Mouse (Mus musculus) left cerebral cortex, adult 2 months (tissue): ENCODE data around the gene Fut2. TPM values are rescaled to one million over a fixed set of nuclear protein-coding genes. Genes with fewer than 3 reads are reported as not detected.

Experiments
- DNase-seq, 2 experiments: peaks; one replicate each; pipeline ENCODE4 v3.0.0; 2021 to 2022; ENCODE audit warnings: low spot score in 2 of 2, mixed read lengths in 1 of 2; ENCODE audit errors: extremely low spot score in 1 of 2
- H3K27ac ChIP-seq: fragments of 200-600 bp; 2 replicates; pipeline ENCODE4 v1.8.1; 2022
- H3K4me3 ChIP-seq: fragments of 200-600 bp; 2 replicates; pipeline ENCODE4 v1.8.1; 2022
- CTCF ChIP-seq: fragments of 200-600 bp; IDR thresholded peaks from 2 replicates; pipeline ENCODE4 v1.8.1; 2022; ENCODE audit warnings: antibody characterized with exemption, mild to moderate bottlenecking, moderate library complexity
- intact Hi-C: fragments of 180-260 bp; cut with DNase I; formaldehyde crosslinking; loops from one replicate; pipeline ENCODE4 v1.15.1; 2025
- total RNA-seq, 2 experiments: library from RNA; stranded (reverse); gene quantifications; 2 replicates each; pipeline ENCODE4 v1.2.3; 2021

Fut2 gene
- total RNA-seq, 2 experiments from 2014 or later: 0.11 TPM; not detected in 1

DNA sequence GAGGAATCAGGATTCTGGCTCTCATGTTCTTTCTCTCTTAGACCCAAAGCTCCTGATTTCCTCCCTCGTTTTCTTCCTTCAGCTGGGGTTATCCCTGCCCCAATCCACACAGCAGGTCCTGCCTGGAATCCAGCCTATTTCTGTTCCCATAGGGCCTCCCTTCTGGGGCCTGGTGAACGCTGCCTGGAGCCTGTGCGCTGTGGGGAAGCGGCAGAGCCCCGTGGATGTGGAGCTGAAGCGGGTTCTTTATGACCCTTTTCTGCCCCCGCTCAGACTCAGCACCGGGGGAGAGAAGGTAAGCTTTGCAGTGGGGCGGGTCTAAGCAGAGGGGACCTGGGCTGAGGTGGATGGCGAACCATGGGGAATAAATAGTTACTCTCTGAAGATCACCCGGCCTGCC is 34.9 kb upstream of the Fut2 start:
- Histone ChIP-seq H3K4me3 (peak overlapping the region; percentile 66), H3K27ac (peak overlapping the region; percentile 98)
- peak in 1 of 2 experiments; percentile 36 for DNase-seq
- TF ChIP-seq CTCF: no peak
- intact Hi-C loops: no loop called here

DNA sequence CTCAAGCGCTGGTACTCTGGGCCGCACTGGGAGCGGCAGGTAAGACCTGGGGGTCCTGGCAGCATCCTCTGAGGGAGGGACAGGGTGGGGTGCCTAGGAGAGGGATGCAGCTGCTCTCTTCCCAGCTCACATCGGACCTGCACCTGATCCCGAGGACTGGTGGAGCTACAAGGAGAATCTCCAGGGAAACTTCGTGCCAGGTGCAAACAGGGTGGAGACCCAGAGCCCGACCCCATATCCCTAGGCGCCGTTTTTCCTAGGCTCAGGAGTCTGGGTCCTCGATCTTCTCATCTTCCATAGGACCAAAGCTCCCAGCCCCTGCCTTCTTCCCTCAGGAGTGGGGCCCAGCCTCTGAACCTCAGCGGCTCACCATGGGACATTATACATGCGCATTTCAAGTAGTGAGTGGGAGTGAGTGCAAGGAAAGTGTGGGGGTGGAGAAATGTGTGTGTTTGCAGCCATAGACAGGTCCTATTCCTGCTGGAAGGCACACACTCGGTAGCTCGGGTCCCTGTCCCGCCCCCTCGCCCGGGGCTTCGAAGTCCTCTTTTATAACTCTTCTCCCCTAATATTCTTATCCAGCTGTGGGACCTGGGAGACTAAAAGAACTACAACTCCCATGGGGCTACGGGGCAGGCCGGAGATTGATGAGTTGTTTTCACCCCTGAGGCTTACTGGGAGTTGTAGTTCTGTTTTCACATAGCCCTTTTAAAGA is 34.3 kb upstream of the Fut2 start:
- intact Hi-C loops: no loop called here
- no peak for TF ChIP-seq CTCF
- H3K4me3 ChIP-seq: peak overlapping the region; percentile 66
- DNase-seq: peak; percentile 69 to 82
- peak overlapping the region; percentile 98 for H3K27ac ChIP-seq

DNA sequence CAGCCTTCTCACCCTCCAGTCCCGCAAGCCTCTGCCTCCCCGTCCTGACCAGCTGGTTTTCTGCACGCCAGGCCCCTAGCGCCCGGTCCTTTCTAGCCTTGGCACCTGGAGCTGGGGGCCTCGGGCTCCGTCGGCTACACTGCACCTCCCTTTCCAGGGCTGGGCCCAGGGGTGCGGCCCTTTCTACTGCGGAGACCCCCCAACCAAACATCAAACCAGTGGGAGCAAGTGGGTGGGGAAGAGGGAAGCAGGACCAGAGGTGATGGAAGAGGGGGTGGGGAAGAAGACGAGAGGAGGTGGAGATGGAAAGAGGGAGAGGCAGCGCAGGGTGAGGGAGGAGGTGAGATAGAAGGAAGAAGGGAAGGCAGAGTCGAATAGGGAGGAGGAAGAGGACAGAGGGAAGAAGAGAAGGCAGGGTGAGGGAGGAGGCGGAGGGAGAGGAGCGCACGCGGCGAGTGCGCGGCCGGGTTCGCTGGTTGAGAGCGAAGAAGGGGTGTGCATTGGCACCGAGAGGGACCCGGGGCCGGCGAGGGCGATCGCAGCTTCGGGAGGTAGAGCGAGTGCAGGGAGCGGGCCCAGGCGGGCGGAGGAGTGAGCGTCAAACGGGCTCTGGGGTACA is 33.4 kb upstream of the Fut2 start, which contains the start of gene Car11:
TSS of gene Car11 (plus strand) at position 321 of the 619 bp plus-strand sequence.
- TF ChIP-seq CTCF: no peak
- peak within 1 kb of the TSS; percentile 98 for H3K27ac ChIP-seq
- peak within 1 kb of the TSS; percentile 66 for H3K4me3 ChIP-seq
- DNase-seq: peak in 1 of 2 experiments; percentile 56
- intact Hi-C loops: no loop called here

DNA sequence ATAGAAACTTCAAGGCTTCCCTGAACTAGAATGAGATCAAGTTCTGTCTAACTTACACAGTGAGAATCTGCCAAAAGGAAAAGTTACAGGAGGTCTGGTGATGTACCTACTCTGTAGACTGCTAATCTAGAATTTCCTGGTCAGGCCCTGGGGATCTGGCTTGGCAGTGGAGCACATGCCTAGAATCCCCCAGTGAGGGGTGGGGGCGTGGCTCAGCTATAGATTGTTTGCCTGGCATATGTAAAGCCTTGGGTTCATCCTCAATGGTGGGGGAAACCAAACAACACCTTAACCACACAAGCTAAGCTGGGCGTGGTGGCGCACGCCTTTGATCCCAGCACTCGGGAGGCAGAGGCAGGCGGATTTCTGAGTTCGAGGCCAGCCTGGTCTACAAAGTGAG is 31.7 kb upstream of the Fut2 start:
- H3K4me3 ChIP-seq: no peak overlapping the region
- no peak overlapping the region for H3K27ac ChIP-seq
- intact Hi-C loops: no loop called here
- no peak for TF ChIP-seq CTCF
- DNase-seq: no peak

DNA sequence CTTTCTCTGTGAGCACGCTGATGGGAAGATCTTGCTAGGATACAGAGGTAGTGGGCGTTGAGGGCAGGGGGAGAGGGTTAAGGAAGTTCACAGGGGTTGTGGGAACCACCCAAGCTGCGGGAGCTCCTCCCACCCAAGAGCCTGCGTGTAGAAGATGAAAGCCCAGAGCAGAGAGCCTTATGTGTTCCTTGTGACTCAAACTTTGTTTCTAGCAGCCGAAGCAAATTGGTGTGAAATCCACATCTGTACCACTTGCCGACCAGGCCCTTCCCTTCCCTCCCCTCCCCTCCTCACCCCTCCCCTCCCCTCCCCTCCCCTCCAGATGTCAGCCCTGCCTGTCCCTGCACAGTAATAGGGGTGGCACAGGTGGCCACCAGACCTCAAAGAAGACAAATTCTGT is 28.9 kb upstream of the Fut2 start:
- TF ChIP-seq CTCF: no peak
- no peak for DNase-seq
- intact Hi-C loops: no loop called here
- Histone ChIP-seq H3K27ac (no peak overlapping the region), H3K4me3 (no peak overlapping the region)

DNA sequence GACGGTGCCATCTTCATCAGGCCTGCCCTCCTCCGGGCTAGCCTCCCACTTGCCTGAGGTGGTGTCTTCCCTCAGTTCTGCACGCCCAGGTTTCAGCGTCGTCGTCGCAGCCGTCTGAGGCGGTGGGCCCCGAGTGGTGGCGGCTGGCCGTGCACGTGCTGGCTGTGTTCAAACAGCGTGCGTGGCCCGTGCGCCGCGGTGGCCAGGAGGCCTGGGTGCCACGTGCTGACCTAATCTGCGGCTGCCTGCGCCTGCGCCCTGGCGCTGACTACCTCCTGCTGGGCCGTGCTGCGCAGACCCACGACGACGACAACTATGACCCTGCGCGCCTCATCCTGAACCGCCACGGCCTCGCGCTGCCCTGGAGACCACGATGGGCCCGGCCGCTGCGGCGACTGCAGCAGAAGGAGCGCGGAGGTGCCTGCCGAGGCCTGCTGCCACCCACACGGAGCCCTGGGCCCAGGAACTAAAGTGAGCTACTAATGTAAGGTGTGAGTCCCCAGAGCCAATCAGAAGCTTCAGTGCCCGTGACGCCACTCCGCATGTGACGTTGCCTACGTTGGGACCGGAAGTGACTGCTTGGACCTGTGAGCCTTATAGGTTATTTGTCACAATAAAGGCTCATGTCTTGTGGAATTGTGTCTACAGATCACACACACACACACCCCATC is 27.9 kb upstream of the Fut2 start, which contains the start of gene Sec1:
TSS of gene Sec1 (minus strand) at position 482 of the 671 bp plus-strand sequence.
- TF ChIP-seq CTCF: no peak
- DNase-seq: no peak
- Histone ChIP-seq H3K4me3 (no peak within 1 kb of the TSS), H3K27ac (no peak within 1 kb of the TSS)
- intact Hi-C loops: no loop called here

DNA sequence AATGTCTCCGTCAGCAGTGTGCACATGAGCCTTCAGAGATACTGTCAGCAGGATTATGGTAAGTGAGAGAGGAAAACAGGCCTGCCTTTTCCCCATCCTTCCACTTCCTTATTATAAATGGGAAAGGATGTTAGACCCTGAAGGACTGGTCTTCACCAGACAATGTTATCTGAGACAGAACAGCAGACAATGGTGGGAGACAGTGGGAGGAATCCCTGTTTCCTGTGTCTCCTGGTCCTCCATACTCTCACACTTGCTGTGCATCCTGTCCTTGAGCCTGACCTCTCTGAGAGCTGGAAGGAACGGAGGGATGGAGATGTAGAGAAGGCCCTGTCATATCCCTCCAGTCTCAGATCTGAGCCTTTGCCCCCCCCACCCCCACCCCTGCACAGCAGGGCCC is 26.2 kb upstream of the Fut2 start:
- intact Hi-C loops: no loop called here
- TF ChIP-seq CTCF: no peak
- Histone ChIP-seq H3K4me3 (no peak overlapping the region), H3K27ac (no peak overlapping the region)
- no peak for DNase-seq

DNA sequence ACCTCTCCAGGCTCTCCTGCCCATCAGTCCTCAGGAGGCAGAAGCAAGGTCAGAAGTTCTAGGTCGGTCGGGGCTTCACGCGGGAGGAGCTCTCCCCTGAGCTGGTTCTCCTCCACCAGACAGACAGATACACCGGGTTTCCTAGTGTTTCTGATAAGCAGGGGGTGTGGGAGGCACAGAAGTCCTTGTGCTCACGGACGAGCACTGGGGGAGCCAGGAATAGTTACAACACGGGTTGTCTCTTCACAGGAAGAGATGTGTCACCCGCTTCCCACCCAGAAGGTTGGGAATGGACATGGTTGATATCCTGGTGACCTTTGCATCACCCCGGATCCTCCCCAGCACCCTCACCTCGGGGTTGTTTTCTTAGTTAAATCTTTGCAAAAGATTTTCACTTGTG is 23.6 kb upstream of the Fut2 start:
- no peak for DNase-seq
- TF ChIP-seq CTCF: no peak
- Histone ChIP-seq H3K4me3 (no peak overlapping the region), H3K27ac (no peak overlapping the region)
- intact Hi-C loops: no loop called here

DNA sequence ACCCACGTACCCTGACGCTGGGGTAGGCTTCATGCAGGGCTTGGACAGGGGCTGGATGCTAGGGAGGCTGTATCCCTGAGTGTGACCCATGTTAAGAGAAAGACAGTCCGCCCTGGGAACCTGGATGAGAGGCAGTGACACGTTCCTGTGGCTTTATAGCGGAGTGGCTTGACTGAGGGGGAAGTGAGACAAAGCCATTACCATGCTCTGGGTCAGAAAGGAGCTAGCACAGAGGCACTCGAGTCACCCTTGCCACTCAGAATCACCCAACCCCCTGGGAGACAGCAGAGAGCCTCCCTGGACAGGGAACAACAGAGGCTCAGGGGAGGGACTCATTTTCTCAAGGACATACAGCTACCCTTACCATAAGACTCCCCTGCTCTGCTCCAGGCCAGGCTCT is 22.9 kb upstream of the Fut2 start:
- intact Hi-C loops: no loop called here
- Histone ChIP-seq H3K4me3 (no peak overlapping the region), H3K27ac (no peak overlapping the region)
- no peak for DNase-seq
- no peak for TF ChIP-seq CTCF

DNA sequence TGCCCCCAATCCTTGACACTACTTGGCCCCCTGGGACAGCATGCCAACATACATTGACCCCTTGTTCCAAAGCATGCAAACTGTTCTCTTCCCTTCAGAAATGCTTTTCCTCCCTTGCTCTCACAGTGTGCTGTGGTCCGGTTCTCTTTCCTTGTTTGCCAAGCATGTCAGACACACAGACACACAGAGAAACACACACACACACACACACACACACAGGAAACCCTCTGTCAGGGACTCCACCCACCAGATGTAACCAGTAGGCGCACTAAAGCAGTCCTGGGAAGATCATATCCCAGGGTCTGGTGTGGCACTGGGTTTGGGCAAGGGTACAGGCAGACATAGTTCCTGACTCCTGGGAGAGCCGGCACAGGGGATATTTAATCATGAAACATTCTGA is 20.6 kb upstream of the Fut2 start:
- DNase-seq: no peak
- no peak overlapping the region for H3K4me3 ChIP-seq
- TF ChIP-seq CTCF: no peak
- no peak overlapping the region for H3K27ac ChIP-seq
- intact Hi-C loops: no loop called here

DNA sequence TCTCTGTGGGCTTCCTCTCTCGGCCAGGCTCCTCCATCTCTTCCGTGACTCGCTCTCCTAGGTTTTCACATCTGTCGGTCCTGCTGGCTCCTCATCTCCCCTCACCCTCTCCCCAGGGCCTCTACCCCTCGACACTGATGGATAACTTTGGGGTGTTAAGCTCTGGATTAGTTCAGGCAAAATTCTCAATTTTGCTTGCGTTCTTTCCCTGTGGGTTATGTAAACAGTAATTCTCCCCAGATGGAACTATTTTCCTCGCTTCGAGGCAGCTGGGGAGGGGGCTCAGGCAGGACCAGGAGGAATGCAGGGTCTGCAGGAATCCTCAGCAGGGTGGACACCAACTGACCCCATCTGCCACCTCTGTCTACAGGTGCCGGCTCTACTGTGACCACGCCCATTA is 19.6 kb upstream of the Fut2 start:
- no peak overlapping the region for H3K4me3 ChIP-seq
- intact Hi-C loops: no loop called here
- no peak for DNase-seq
- H3K27ac ChIP-seq: no peak overlapping the region
- TF ChIP-seq CTCF: no peak

DNA sequence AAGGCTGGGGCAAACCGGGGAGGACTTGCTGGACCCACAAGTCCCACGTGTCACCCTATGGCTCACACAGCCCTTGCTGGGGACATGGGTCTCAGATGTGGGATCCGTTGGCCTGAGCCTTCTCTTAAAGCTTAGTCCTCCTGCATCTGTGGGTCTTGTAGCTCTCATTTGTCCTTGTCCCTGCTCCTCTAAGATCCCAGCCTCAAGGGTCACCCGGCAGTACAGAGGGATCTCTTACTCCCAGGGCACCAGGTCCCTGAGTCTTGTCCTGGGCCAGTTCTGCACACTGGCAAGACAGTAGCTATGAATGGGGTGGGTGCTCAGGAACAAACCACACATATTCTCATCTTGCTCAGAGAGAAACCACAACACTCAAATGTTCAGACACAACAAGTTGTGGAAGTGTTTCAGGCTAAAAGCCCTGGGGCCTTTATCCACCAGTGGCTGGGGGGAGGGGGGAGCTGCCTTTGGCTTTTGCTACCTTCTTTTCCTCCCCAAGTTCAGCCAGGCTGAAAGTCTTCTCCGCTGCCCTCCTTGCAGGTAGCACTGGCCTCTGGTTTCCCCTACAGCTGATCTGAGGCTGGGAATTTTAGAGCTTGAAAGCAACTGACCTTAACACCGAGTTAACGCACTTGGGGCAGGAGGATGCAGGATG is 17.3 kb upstream of the Fut2 start, which contains the start of gene Ntn5:
TSS of gene Ntn5 (plus strand) at position 627 of the 655 bp plus-strand sequence.
- no peak for TF ChIP-seq CTCF
- intact Hi-C loops: loop anchor here (2.0 to 5.0 kb wide), 2 partner anchors 91 to 216 kb away; partner anchors contain the start of gene Bax
- no peak for DNase-seq
- peak within 1 kb of the TSS; percentile 11 for H3K4me3 ChIP-seq
- peak within 1 kb of the TSS; percentile 28; the same call in 1 of the 2 replicates for H3K27ac ChIP-seq
